Comparison of ENCODE assay signal across 11 mouse cellular contexts in genomic region chr13:41360272-41360815, GRCm38 (mm10).
DNase-seq lines count a peak whose midpoint lies in the region; ATAC-seq and TF ChIP-seq lines count a peak whose summit lies in the region.
"Had no signal": no experiment of that assay in that cellular context is flagged by ENCODE, and none has a peak within 500 bp of the region (broad histone marks: within the 10 kb centered on the region; RNA-seq: fewer than 3 reads in every experiment).

No protein-coding gene starts in this region.

- peak overlapping the region; percentile 74; the same call in 1 of the 2 replicates for H3K4me2 ChIP-seq in forebrain, embryonic 15.5 days (replicated peaks)
- 0 out of 2 replicates have a peak overlapping the region, but pooled peaks have one; percentile 51 for H3K4me2 ChIP-seq in limb, embryonic 14.5 days (replicated peaks; ENCODE audit: low read depth, low read length, severe bottlenecking)

- peak overlapping the region; percentile 85; the same call in 1 of the 2 replicates for H3K27ac ChIP-seq in heart, embryonic 10.5 days
- peak overlapping the region; percentile 94 for H3K27ac ChIP-seq in forebrain, embryonic 15.5 days (replicated peaks)
- no peak overlapping the region for H3K27ac ChIP-seq in limb, embryonic 14.5 days (replicated peaks; ENCODE audit: low read depth, low read length)
- H3K27ac ChIP-seq: left cerebral cortex, adult 2 months had no signal

- no peaks in the 10 kb centered on the region for H3K36me3 ChIP-seq in heart, embryonic 10.5 days
- H3K36me3 ChIP-seq in forebrain, embryonic 15.5 days = no peaks in the 10 kb centered on the region
- no peaks in the 10 kb centered on the region for H3K36me3 ChIP-seq in limb, embryonic 14.5 days (ENCODE audit: control insufficient read depth, insufficient read depth, low read length)

- intact Hi-C loops in heart, postnatal 25 days (cut with DNase I) = loop anchor here (5.0 kb wide), 1 partner anchor 102 kb away; no protein-coding TSS in a partner anchor
- intact Hi-C loops in left cerebral cortex, postnatal 10 days (cut with DNase I) = no loop called here

- no peaks in the 10 kb centered on the region for H3K9me3 ChIP-seq in heart, embryonic 10.5 days
- H3K9me3 ChIP-seq in forebrain, embryonic 15.5 days = no peaks in the 10 kb centered on the region
- H3K9me3 ChIP-seq in limb, embryonic 14.5 days (ENCODE audit: control insufficient read depth, low read length) = no peaks in the 10 kb centered on the region

- peaks cover 9% of the 10 kb centered on the region; the same call in 1 of the 2 replicates for H3K27me3 ChIP-seq in heart, embryonic 10.5 days (ENCODE audit: insufficient read depth, poor library complexity, severe bottlenecking)
- H3K27me3 ChIP-seq in forebrain, embryonic 15.5 days = no peaks in the 10 kb centered on the region
- H3K27me3 ChIP-seq in limb, embryonic 14.5 days (ENCODE audit: control insufficient read depth, insufficient read depth, low read length) = no peaks in the 10 kb centered on the region

- no peak for TF ChIP-seq POLR2A in limb, embryonic 14.5 days (IDR thresholded peaks at IDR 0.05; ENCODE audit: borderline replicate concordance, extremely low read depth, insufficient read depth, insufficient read length)

- no peak overlapping the region for H3K9ac ChIP-seq in forebrain, embryonic 15.5 days (replicated peaks)
- H3K9ac ChIP-seq in limb, embryonic 14.5 days (ENCODE audit: low read depth, low read length, severe bottlenecking) = no peak overlapping the region

- no peak for DNase-seq in heart, embryonic 10.5 days (ENCODE audit: low spot score)
- no peak for DNase-seq in heart, postnatal 25 days (ENCODE audit: low spot score)
- peak; percentile 52 for DNase-seq in Muller cell, postnatal 12 days (ENCODE audit: inconsistent ontology term)
- no peak for DNase-seq in limb, embryonic 14.5 days (ENCODE audit: low spot score)
- DNase-seq in left cerebral cortex, adult 18-20 months (ENCODE audit: low spot score in 2 of 2) = no peak
- DNase-seq in left cerebral cortex, postnatal 10 days (ENCODE audit: extremely low spot score in 1 of 2, low spot score in 2 of 2) = no peak
- no peak for DNase-seq in left cerebral cortex, adult 9 months (ENCODE audit: low spot score in 2 of 2)
- DNase-seq: adrenal gland, postnatal 14 days; kidney, adult 9 months had no signal

- WGBS in heart, embryonic 10.5 days = 29% methylated on average over 8 of the region's 8 CpGs
- WGBS in forebrain, embryonic 15.5 days = 15% methylated on average over 8 of the region's 8 CpGs
- WGBS in limb, embryonic 14.5 days = 48% methylated on average over 8 of the region's 8 CpGs

- H3K4me3 ChIP-seq in heart, embryonic 10.5 days = peak overlapping the region; percentile 72
- H3K4me3 ChIP-seq in forebrain, embryonic 15.5 days = no peak overlapping the region
- H3K4me3 ChIP-seq in limb, embryonic 14.5 days (replicated peaks; ENCODE audit: low read length) = no peak overlapping the region

- no peak for ATAC-seq in forebrain, embryonic 15.5 days (replicated peaks)
- ATAC-seq in limb, embryonic 14.5 days (ENCODE audit: low FRiP score, low read depth) = no peak

- peaks cover 29% of the 10 kb centered on the region for H3K4me1 ChIP-seq in heart, embryonic 10.5 days
- peaks cover 42% of the 10 kb centered on the region for H3K4me1 ChIP-seq in forebrain, embryonic 15.5 days
- H3K4me1 ChIP-seq in limb, embryonic 14.5 days (ENCODE audit: control insufficient read depth, insufficient read depth, low read length) = peaks cover 38% of the 10 kb centered on the region
